Comparison of ENCODE assay signal across 8 mouse cellular contexts in the genomic region with DNA sequence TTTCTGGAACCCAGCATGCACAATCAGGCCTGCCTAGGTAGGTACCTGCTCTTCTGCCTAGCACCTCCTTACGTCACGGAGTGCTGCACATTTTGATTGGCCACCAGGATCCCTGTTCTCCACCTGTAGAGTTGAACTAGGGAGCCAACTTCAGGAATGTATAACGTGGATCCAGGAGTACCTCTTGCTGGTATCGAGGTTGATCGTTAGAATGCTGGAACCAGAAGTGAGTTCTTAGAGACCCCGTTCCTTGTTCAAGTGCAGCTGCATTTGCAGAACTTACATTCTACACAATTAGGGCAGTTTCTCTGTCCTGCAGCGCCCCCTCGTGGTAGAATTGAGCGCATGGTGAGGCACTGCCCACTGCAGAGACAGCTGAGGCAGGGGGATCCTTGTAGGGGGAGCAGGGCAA. TPM values are rescaled to one million over a fixed set of nuclear protein-coding genes. Genes with fewer than 3 reads are reported as not detected.
A peak's percentile ranks its signal among the peaks of the same experiment; 100 is the strongest.
DNase-seq lines count a peak whose midpoint lies in the region; TF ChIP-seq lines count a peak whose summit lies in the region.

No protein-coding gene starts in this region.

- no peak overlapping the region for H3K9ac ChIP-seq in ES-Bruce4 (ENCODE audit: low read depth, poor library complexity, severe bottlenecking)

- no peaks in the 10 kb centered on the region for H3K4me1 ChIP-seq in ES-Bruce4 (ENCODE audit: control insufficient read depth, insufficient read depth, low read length)
- peaks cover 5% of the 10 kb centered on the region; the same call in 1 of the 2 replicates for H3K4me1 ChIP-seq in embryonic facial prominence, embryonic 10.5 days
- peaks cover 35% of the 10 kb centered on the region for H3K4me1 ChIP-seq in megakaryocyte, embryonic 14.5 days

- no peaks in the 10 kb centered on the region for H3K36me3 ChIP-seq in ES-Bruce4 (ENCODE audit: control insufficient read depth, insufficient read depth, low read length, poor library complexity, severe bottlenecking)
- H3K36me3 ChIP-seq in embryonic facial prominence, embryonic 10.5 days (replicated peaks), result no peaks in the 10 kb centered on the region
- no peaks in the 10 kb centered on the region for H3K36me3 ChIP-seq in megakaryocyte, embryonic 14.5 days (replicated peaks; ENCODE audit: low read length)

- TF ChIP-seq POLR2A in ES-Bruce4 (IDR thresholded peaks at IDR 0.05; ENCODE audit: insufficient read depth, low read length), result no peak

- peak; percentile 91 for DNase-seq in adrenal gland, postnatal 14 days
- peak; percentile 84 for DNase-seq in embryonic facial prominence, embryonic 10.5 days (ENCODE audit: low spot score)
- peak; percentile 83 to 90 for DNase-seq in heart, postnatal 14 days
- DNase-seq in layer of hippocampus, postnatal 10 days (ENCODE audit: low spot score in 2 of 2), result peak; percentile 84 to 86
- peak; percentile 72 to 85 for DNase-seq in right cerebral cortex, postnatal 10 days (ENCODE audit: low spot score in 2 of 2)
- peak; percentile 84 for DNase-seq in urinary bladder, postnatal 25 days (ENCODE audit: low spot score)

- 24% methylated on average over 9 of the region's 9 CpGs for WGBS in embryonic facial prominence, embryonic 10.5 days

- intact Hi-C loops in heart, postnatal 14 days (cut with DNase I), result loop anchor here (2.0 to 10.0 kb wide), 5 partner anchors 75 to 383 kb away; a partner anchor contains a TSS

- H3K9me3 ChIP-seq in ES-Bruce4 (replicated peaks; ENCODE audit: control insufficient read depth, insufficient read depth, low read length, poor library complexity, severe bottlenecking), result no peaks in the 10 kb centered on the region
- no peaks in the 10 kb centered on the region for H3K9me3 ChIP-seq in embryonic facial prominence, embryonic 10.5 days
- H3K9me3 ChIP-seq in megakaryocyte, embryonic 14.5 days, result no peaks in the 10 kb centered on the region

- H3K27ac ChIP-seq in ES-Bruce4 (ENCODE audit: insufficient read depth, low read length), result no peak overlapping the region
- H3K27ac ChIP-seq in embryonic facial prominence, embryonic 10.5 days (replicated peaks), result no peak overlapping the region

- TF ChIP-seq CTCF in ES-Bruce4 (IDR thresholded peaks at IDR 0.05; ENCODE audit: low read depth, low read length), result peak; percentile 93

- no peak overlapping the region for H3K4me3 ChIP-seq in ES-Bruce4 (ENCODE audit: low read depth, low read length)
- no peak overlapping the region for H3K4me3 ChIP-seq in embryonic facial prominence, embryonic 10.5 days
- H3K4me3 ChIP-seq in megakaryocyte, embryonic 14.5 days (replicated peaks), result peak overlapping the region; percentile 51

- no peaks in the 10 kb centered on the region for H3K27me3 ChIP-seq in ES-Bruce4 (ENCODE audit: control insufficient read depth, insufficient read depth, low read length, poor library complexity, severe bottlenecking)
- H3K27me3 ChIP-seq in embryonic facial prominence, embryonic 10.5 days (replicated peaks; ENCODE audit: low read depth, poor library complexity, severe bottlenecking), result no peaks in the 10 kb centered on the region
- peaks cover 31% of the 10 kb centered on the region for H3K27me3 ChIP-seq in megakaryocyte, embryonic 14.5 days (replicated peaks)

- TF ChIP-seq EP300 in ES-Bruce4 (IDR thresholded peaks at IDR 0.05; ENCODE audit: insufficient read depth, low read depth, low read length), result no peak

RNA-seq across cellular contexts. Expression of a gene that starts 14.5 kb away (rescaled TPM):
- polyA plus RNA-seq in ES-Bruce4 (2011; ENCODE audit: insufficient read depth, insufficient read length, low read depth, missing spikeins), result 1.5 and 2.0 TPM in 2 replicates
- total RNA-seq in adrenal gland, postnatal 14 days (2021), result 3.9 and 5.0 TPM in 2 replicates
- 1.4 and 1.7 TPM in 2 replicates for polyA plus RNA-seq in embryonic facial prominence, embryonic 10.5 days (2016; fragmentation: Nextera tagmentation; extraction: Ambion mirVana)
- 1 to 10 TPM; 7.8 TPM for total RNA-seq in heart, postnatal 14 days (2021)
- 1 to 10 TPM; 2.9 to 3.0 TPM for total RNA-seq in layer of hippocampus, postnatal 10 days (2021)
- polyA plus RNA-seq in megakaryocyte, embryonic 14.5 days (2012; ENCODE audit: insufficient read depth, low replicate concordance), result 0.09 and 1.5 TPM in 2 replicates

RNA-seq across cellular contexts. Expression of a gene that starts 18.2 kb away (rescaled TPM):
- polyA plus RNA-seq in ES-Bruce4 (2011; ENCODE audit: insufficient read depth, insufficient read length, low read depth, missing spikeins), result 2.2 and 3.3 TPM in 2 replicates
- 6.6 and 8.1 TPM in 2 replicates for total RNA-seq in adrenal gland, postnatal 14 days (2021)
- polyA plus RNA-seq in embryonic facial prominence, embryonic 10.5 days (2016; fragmentation: Nextera tagmentation; extraction: Ambion mirVana), result 4.9 and 5.3 TPM in 2 replicates
- 1 to 10 TPM; 5.9 to 6.1 TPM for total RNA-seq in heart, postnatal 14 days (2021)
- 10 to 100 TPM; 57.9 to 67.4 TPM for total RNA-seq in layer of hippocampus, postnatal 10 days (2021)
- polyA plus RNA-seq in megakaryocyte, embryonic 14.5 days (2012; ENCODE audit: insufficient read depth, low replicate concordance), result 0.51 TPM in 1 of 2 replicates, not detected in the other

RNA-seq across cellular contexts. Expression of a gene that starts 24.1 kb away (rescaled TPM):
- polyA plus RNA-seq in ES-Bruce4 (2011; ENCODE audit: insufficient read depth, insufficient read length, low read depth, missing spikeins), result 0.48 and 1.0 TPM in 2 replicates
- 0.63 TPM in 1 of 2 replicates, not detected in the other for total RNA-seq in adrenal gland, postnatal 14 days (2021)
- 0.09 TPM in 1 of 2 replicates, not detected in the other for polyA plus RNA-seq in embryonic facial prominence, embryonic 10.5 days (2016; fragmentation: Nextera tagmentation; extraction: Ambion mirVana)
- total RNA-seq in heart, postnatal 14 days (2021), result 10 to 100 TPM in 1 of 2 experiments, 1 to 10 TPM in 1; 4.2 to 11.6 TPM
- total RNA-seq in layer of hippocampus, postnatal 10 days (2021), result not detected
- polyA plus RNA-seq in megakaryocyte, embryonic 14.5 days (2012; ENCODE audit: insufficient read depth, low replicate concordance), result 1.3 TPM in 1 of 2 replicates, not detected in the other

RNA-seq across cellular contexts. Expression of a gene that starts 25.1 kb away (rescaled TPM):
- 5.0 and 5.4 TPM in 2 replicates for polyA plus RNA-seq in ES-Bruce4 (2011; ENCODE audit: insufficient read depth, insufficient read length, low read depth, missing spikeins)
- total RNA-seq in adrenal gland, postnatal 14 days (2021), result 13.7 and 16.2 TPM in 2 replicates
- 4.5 and 4.6 TPM in 2 replicates for polyA plus RNA-seq in embryonic facial prominence, embryonic 10.5 days (2016; fragmentation: Nextera tagmentation; extraction: Ambion mirVana)
- 1 to 10 TPM; 9.4 to 9.6 TPM for total RNA-seq in heart, postnatal 14 days (2021)
- 10 to 100 TPM; 14.3 TPM for total RNA-seq in layer of hippocampus, postnatal 10 days (2021)
- 33.6 and 53.4 TPM in 2 replicates for polyA plus RNA-seq in megakaryocyte, embryonic 14.5 days (2012; ENCODE audit: insufficient read depth, low replicate concordance)

RNA-seq across cellular contexts. Expression of a gene that starts 30.9 kb away (rescaled TPM):
- polyA plus RNA-seq in ES-Bruce4 (2011; ENCODE audit: insufficient read depth, insufficient read length, low read depth, missing spikeins), result 0.25 and 0.55 TPM in 2 replicates
- 0.37 and 0.64 TPM in 2 replicates for total RNA-seq in adrenal gland, postnatal 14 days (2021)
- 0.05 TPM in 1 of 2 replicates, not detected in the other for polyA plus RNA-seq in embryonic facial prominence, embryonic 10.5 days (2016; fragmentation: Nextera tagmentation; extraction: Ambion mirVana)
- 10 to 100 TPM; 14.9 to 37.3 TPM for total RNA-seq in heart, postnatal 14 days (2021)
- under 1 TPM; 0.40 to 0.57 TPM for total RNA-seq in layer of hippocampus, postnatal 10 days (2021)
- polyA plus RNA-seq in megakaryocyte, embryonic 14.5 days (2012; ENCODE audit: insufficient read depth, low replicate concordance), result 0.06 TPM in 1 of 2 replicates, not detected in the other
